Mouse (Mus musculus): ENCODE data around the gene Tpte. TPM values are rescaled to one million over a fixed set of nuclear protein-coding genes. Genes with fewer than 3 reads are reported as not detected.
A peak's percentile ranks its signal among the peaks of the same experiment; 100 is the strongest.

Tpte gene
- polyA plus RNA-seq, 1 experiment from 2014 or later = not detected

DNA sequence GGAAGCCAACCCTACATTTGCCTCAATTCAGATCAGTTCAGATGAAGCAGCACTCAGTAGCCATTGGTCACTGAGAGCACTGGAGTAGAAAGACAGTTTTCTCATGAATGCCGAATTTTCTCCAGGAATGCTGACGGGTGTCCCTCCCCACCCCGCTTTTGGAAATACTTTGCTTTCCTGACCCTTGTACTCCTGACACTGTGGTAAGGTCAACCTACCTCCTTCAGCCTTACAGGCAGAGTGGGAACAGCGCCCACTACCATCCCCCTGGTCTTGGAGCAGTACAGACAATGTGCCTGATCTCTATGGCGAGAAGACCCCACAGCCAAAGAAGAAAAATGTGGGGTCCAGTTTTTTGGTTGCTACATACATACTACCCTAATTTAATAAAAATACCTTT lies 93.1 kb downstream of the Tpte start:
- Histone ChIP-seq H3K9me3 (replicated peaks) (no peaks in the 10 kb centered on the region), H3K4me3 (replicated peaks) (no peak overlapping the region), H3K9ac (no peak overlapping the region), H3K27ac (replicated peaks) (no peak overlapping the region), H3K36me3 (peaks cover 19% of the 10 kb centered on the region), H3K4me1 (no peaks in the 10 kb centered on the region), H3K27me3 (no peaks in the 10 kb centered on the region), H3K4me2 (replicated peaks) (no peak overlapping the region)
- 89% methylated on average over 5 of the region's 5 CpGs for WGBS
- no peak for ATAC-seq (ENCODE audit: insufficient number of reproducible peaks, low FRiP score, low TSS enrichment, low read depth)

DNA sequence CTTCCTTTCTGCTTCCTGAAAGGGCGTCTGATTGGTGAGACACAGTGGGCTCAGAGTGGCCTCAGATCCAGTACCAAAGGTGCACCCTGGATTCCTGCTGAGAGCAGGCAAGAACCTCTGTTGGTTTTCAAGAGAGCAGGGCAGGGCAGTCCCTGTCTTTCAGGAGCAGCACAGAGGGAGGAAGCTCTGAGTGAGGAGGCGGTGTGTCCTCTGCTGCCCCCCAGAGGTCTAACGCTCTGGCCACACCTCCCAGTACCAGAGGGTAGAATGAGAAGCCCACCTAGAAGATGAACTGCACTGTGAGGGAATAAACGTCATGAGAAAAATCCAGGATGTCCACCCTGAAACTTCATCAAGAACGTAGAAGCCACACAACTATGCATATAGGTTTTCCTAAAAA lies 93.7 kb downstream of the Tpte start:
- Histone ChIP-seq H3K27me3 (no peaks in the 10 kb centered on the region), H3K4me2 (replicated peaks) (no peak overlapping the region), H3K4me1 (no peaks in the 10 kb centered on the region), H3K4me3 (replicated peaks) (no peak overlapping the region), H3K36me3 (peaks cover 25% of the 10 kb centered on the region), H3K27ac (replicated peaks) (no peak overlapping the region), H3K9ac (no peak overlapping the region), H3K9me3 (replicated peaks) (no peaks in the 10 kb centered on the region)
- 45% methylated on average over 5 of the region's 5 CpGs for WGBS
- ATAC-seq (ENCODE audit: insufficient number of reproducible peaks, low FRiP score, low TSS enrichment, low read depth) = no peak

DNA sequence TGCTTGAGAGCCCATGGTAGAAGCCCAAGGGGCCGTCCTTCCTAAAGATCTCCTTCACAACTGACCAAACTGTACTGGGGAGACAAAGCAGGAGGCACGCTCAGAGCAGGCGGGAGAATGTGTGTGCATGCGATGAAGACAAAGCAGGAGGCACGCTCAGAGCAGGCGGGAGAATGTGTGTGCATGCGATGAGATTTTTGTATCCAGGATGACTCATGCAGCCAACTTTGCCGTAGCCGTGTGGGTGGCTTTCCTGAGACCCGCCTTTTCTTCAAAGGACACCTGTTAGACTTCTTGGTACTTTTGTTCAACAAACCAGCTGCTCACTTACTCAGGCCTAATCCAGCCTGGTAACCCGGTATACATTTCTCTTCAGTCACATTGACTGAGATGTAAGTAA lies 97.7 kb downstream of the Tpte start:
- H3K9me3 ChIP-seq (replicated peaks) = no peaks in the 10 kb centered on the region
- peaks cover 40% of the 10 kb centered on the region for H3K36me3 ChIP-seq
- H3K27me3 ChIP-seq = no peaks in the 10 kb centered on the region
- H3K4me2 ChIP-seq (replicated peaks) = no peak overlapping the region
- H3K4me3 ChIP-seq (replicated peaks) = no peak overlapping the region
- 85% methylated on average over 11 of the region's 11 CpGs for WGBS
- no peak for ATAC-seq (ENCODE audit: insufficient number of reproducible peaks, low FRiP score, low TSS enrichment, low read depth)
- no peaks in the 10 kb centered on the region for H3K4me1 ChIP-seq
- H3K27ac ChIP-seq (replicated peaks) = no peak overlapping the region
- H3K9ac ChIP-seq = no peak overlapping the region

- no peak overlapping the region for H3K27ac ChIP-seq (replicated peaks)
- H3K9me3 ChIP-seq (replicated peaks) = no peaks in the 10 kb centered on the region
- H3K4me1 ChIP-seq = no peaks in the 10 kb centered on the region
- no peak overlapping the region for H3K4me2 ChIP-seq (replicated peaks)
- H3K36me3 ChIP-seq = peaks cover 52% of the 10 kb centered on the region
- no peak for ATAC-seq (ENCODE audit: insufficient number of reproducible peaks, low FRiP score, low TSS enrichment, low read depth)
- H3K27me3 ChIP-seq = no peaks in the 10 kb centered on the region
- 73% methylated on average over 19 of the region's 19 CpGs for whole genome bisulfite sequencing
- no peak overlapping the region for H3K4me3 ChIP-seq (replicated peaks)
- H3K9ac ChIP-seq = no peak overlapping the region
Measured at GRCm38 (mm10) chr8:22382824-22383595, 99.8 kb downstream of the Tpte start.

DNA sequence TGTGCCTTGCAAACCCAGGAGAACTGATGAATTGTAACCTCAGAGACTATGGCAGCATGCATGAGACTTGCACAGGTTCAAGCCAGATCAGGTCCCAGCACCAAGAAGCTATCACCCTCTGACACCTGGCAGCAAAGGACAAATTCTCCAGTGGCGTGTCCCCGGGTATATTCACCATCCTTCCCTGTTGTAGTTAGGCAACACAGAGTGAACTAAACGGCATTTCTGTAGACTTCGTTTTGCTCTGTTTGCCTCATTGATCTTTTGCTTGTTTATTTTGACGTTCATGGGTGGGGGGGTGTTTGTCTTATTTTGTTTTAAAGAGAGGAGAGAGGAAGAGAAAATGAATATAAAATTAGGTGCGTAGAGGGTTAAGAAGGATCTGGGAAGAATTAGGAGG lies 101.9 kb downstream of the Tpte start:
- Histone ChIP-seq H3K27ac (replicated peaks) (no peak overlapping the region), H3K4me3 (replicated peaks) (no peak overlapping the region), H3K4me1 (no peaks in the 10 kb centered on the region), H3K36me3 (peaks cover 69% of the 10 kb centered on the region), H3K9me3 (replicated peaks) (no peaks in the 10 kb centered on the region), H3K4me2 (replicated peaks) (no peak overlapping the region), H3K27me3 (no peaks in the 10 kb centered on the region), H3K9ac (no peak overlapping the region)
- WGBS = 87% methylated on average over 6 of the region's 6 CpGs
- ATAC-seq (ENCODE audit: insufficient number of reproducible peaks, low FRiP score, low TSS enrichment, low read depth) = no peak

- Histone ChIP-seq H3K4me3 (replicated peaks) (no peak overlapping the region), H3K27me3 (no peaks in the 10 kb centered on the region), H3K36me3 (peaks cover 62% of the 10 kb centered on the region), H3K9me3 (replicated peaks) (no peaks in the 10 kb centered on the region), H3K4me2 (replicated peaks) (no peak overlapping the region), H3K27ac (replicated peaks) (no peak overlapping the region), H3K4me1 (no peaks in the 10 kb centered on the region), H3K9ac (no peak overlapping the region)
- WGBS = 80% methylated on average over 10 of the region's 10 CpGs
- no peak for ATAC-seq (ENCODE audit: insufficient number of reproducible peaks, low FRiP score, low TSS enrichment, low read depth)
Measured at GRCm38 (mm10) chr8:22389874-22390273, 106.6 kb downstream of the Tpte start.

DNA sequence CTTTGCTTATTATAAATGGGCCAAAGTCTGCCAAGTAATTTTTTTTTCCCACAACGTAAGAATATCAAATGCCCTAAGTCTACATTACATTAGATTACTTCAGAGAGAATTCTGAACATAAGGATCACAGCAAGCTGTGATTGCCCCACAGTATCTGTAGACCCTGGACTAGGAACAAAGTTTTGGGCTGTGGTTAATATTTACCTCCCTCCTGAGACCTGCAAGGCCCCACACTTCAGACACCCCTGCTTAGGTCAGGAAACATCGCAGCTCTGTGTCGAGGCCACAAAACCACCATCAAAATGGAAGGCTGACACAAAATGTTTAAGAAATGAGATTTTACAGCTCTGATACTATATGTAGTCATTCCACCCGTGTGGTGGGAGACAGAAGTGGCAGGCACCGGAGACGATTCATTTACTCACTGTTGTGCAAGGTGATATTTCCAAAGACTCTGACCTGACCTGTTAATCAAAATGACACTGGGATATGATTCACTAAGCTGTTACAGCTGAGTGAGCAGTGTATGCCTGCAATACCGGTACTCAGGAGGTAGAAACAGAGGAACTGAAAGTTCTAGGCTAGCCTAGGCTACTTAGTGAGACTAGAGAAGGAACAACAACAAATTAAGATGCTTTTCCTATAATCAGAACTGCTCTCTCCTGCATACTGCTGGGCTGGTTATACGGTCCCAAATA lies 107.7 kb downstream of the Tpte start:
- Histone ChIP-seq H3K4me3 (replicated peaks) (no peak overlapping the region), H3K36me3 (peaks cover 59% of the 10 kb centered on the region), H3K9ac (no peak overlapping the region), H3K9me3 (replicated peaks) (no peaks in the 10 kb centered on the region), H3K27me3 (no peaks in the 10 kb centered on the region), H3K4me2 (replicated peaks) (no peak overlapping the region), H3K27ac (replicated peaks) (no peak overlapping the region), H3K4me1 (no peaks in the 10 kb centered on the region)
- WGBS = 83% methylated on average over 8 of the region's 8 CpGs
- ATAC-seq (ENCODE audit: insufficient number of reproducible peaks, low FRiP score, low TSS enrichment, low read depth) = no peak

- H3K4me3 ChIP-seq (replicated peaks) = no peak overlapping the region
- WGBS = 80% methylated on average over 4 of the region's 4 CpGs
- no peak for ATAC-seq (ENCODE audit: insufficient number of reproducible peaks, low FRiP score, low TSS enrichment, low read depth)
- H3K9ac ChIP-seq = no peak overlapping the region
- H3K9me3 ChIP-seq (replicated peaks) = no peaks in the 10 kb centered on the region
- no peak overlapping the region for H3K27ac ChIP-seq (replicated peaks)
- peaks cover 13% of the 10 kb centered on the region for H3K4me1 ChIP-seq
- H3K27me3 ChIP-seq = no peaks in the 10 kb centered on the region
- peaks cover 28% of the 10 kb centered on the region for H3K36me3 ChIP-seq
- no peak overlapping the region for H3K4me2 ChIP-seq (replicated peaks)
Measured at GRCm38 (mm10) chr8:22394471-22394870, 111.2 kb downstream of the Tpte start.

- Histone ChIP-seq H3K9me3 (replicated peaks) (no peaks in the 10 kb centered on the region), H3K36me3 (peaks cover 20% of the 10 kb centered on the region; the same call in 1 of the 2 replicates), H3K4me2 (replicated peaks) (no peak overlapping the region), H3K9ac (no peak overlapping the region), H3K4me3 (replicated peaks) (no peak overlapping the region), H3K27ac (replicated peaks) (no peak overlapping the region), H3K27me3 (no peaks in the 10 kb centered on the region), H3K4me1 (peaks cover 13% of the 10 kb centered on the region)
- ATAC-seq (ENCODE audit: insufficient number of reproducible peaks, low FRiP score, low TSS enrichment, low read depth) = no peak
- 91% methylated on average over 8 of the region's 8 CpGs for WGBS
Measured at GRCm38 (mm10) chr8:22395256-22395655, 112.0 kb downstream of the Tpte start.

GRCm38 (mm10) chr8:22397811-22398141 lies 114.5 kb downstream of the Tpte start:
- no peak for ATAC-seq (ENCODE audit: insufficient number of reproducible peaks, low FRiP score, low TSS enrichment, low read depth)
- under 1% methylated on average over 13 of the region's 13 CpGs for WGBS
- Histone ChIP-seq H3K27ac (replicated peaks) (peak overlapping the region; percentile 82), H3K27me3 (no peaks in the 10 kb centered on the region), H3K36me3 (0 out of 2 replicates have a peak, but pooled peaks cover 4% of the 10 kb centered on the region), H3K4me3 (replicated peaks) (peak overlapping the region; percentile 88), H3K9me3 (replicated peaks) (no peaks in the 10 kb centered on the region), H3K9ac (peak overlapping the region; percentile 78), H3K4me2 (replicated peaks) (peak overlapping the region; percentile 64), H3K4me1 (peaks cover 13% of the 10 kb centered on the region)

- WGBS = under 1% methylated on average over 71 of the region's 77 CpGs
- Histone ChIP-seq H3K9me3 (replicated peaks) (no peaks in the 10 kb centered on the region), H3K27ac (replicated peaks) (peak within 1 kb of the TSS; percentile 82), H3K27me3 (no peaks in the 10 kb centered on the region), H3K9ac (peak within 1 kb of the TSS; percentile 78), H3K4me1 (peaks cover 13% of the 10 kb centered on the region), H3K36me3 (0 out of 2 replicates have a peak, but pooled peaks cover 4% of the 10 kb centered on the region), H3K4me3 (replicated peaks) (peak within 1 kb of the TSS; percentile 88), H3K4me2 (replicated peaks) (peak within 1 kb of the TSS; percentile 64)
- peak; percentile 93 for ATAC-seq (ENCODE audit: insufficient number of reproducible peaks, low FRiP score, low TSS enrichment, low read depth)
Measured at GRCm38 (mm10) chr8:22398142-22398951, 115.1 kb downstream of the Tpte start, which contains the start of gene Slc25a15. Gene Slc25a15, minus strand, starts transcription at chr8:22398597.
